Mouse (Mus musculus): ENCODE measurements around the gene Gsta1. TPM values are rescaled to one million over a fixed set of nuclear protein-coding genes. Genes with fewer than 3 reads are reported as not detected.

Gene Gsta1
- total RNA-seq, 1 experiment = not detected

GRCm38 (mm10) chr9:78191736-78192135 lies 38.7 kb upstream of the Gsta1 start:
- in situ Hi-C loops (cut with MboI; ENCODE audit: low sequenced_read_pairs in 2 of 2, unreplicated experiment in 2 of 2) = no loop called here
- peak; percentile 98 for DNase-seq (ENCODE audit: low read depth, low spot score)
- Histone ChIP-seq H3K4me3 (ENCODE audit: insufficient read depth in 1 of 2, low read depth in 1 of 2, low read length in 2 of 2, poor library complexity in 1 of 2, severe bottlenecking in 1 of 2) (peak overlapping the region; percentile 67 to 81), H3K9ac (ENCODE audit: insufficient read depth, low read depth, low read length, poor library complexity, severe bottlenecking) (peak overlapping the region; percentile 81; the same call in 1 of the 2 replicates), H3K4me1 (ENCODE audit: control insufficient read depth in 2 of 2, insufficient read depth in 2 of 2, low read length in 2 of 2, poor library complexity in 1 of 2) (peaks cover 7 to 11% of the 10 kb centered on the region in 2 experiments), H3K9me3 (ENCODE audit: control insufficient read depth, insufficient read depth, low read depth, low read length) (no peaks in the 10 kb centered on the region), H3K36me3 (ENCODE audit: control insufficient read depth, insufficient read depth, low read length, poor library complexity, severe bottlenecking) (peaks cover 2% of the 10 kb centered on the region; the same call in 1 of the 2 replicates), H3K27ac (ENCODE audit: insufficient read depth, low read depth, low read length, poor library complexity, severe bottlenecking) (peak overlapping the region; percentile 94; the same call in 1 of the 2 replicates)
- TF ChIP-seq CHD2 (IDR thresholded peaks at IDR 0.05; ENCODE audit: low read depth, low read length) (no peak; the same call in 1 of the 2 replicates), ZNF384 (IDR thresholded peaks at IDR 0.05; ENCODE audit: low read depth, low read length) (no peak), ZC3H11A (IDR thresholded peaks at IDR 0.05; ENCODE audit: borderline replicate concordance, low read depth, low read length) (no peak), MAFK (IDR thresholded peaks at IDR 0.05; ENCODE audit: insufficient read depth, low read depth, low read length) (peak; percentile 100), HCFC1 (IDR thresholded peaks at IDR 0.05; ENCODE audit: borderline replicate concordance, insufficient read depth, low read length) (peak; percentile 58; the same call in 1 of the 2 replicates)

- Histone ChIP-seq H3K4me3 (ENCODE audit: insufficient read depth in 1 of 2, low read depth in 1 of 2, low read length in 2 of 2, poor library complexity in 1 of 2, severe bottlenecking in 1 of 2) (peak overlapping the region; percentile 21 to 67; a peak in 3 of 4 replicates), H3K9me3 (ENCODE audit: control insufficient read depth, insufficient read depth, low read depth, low read length) (no peaks in the 10 kb centered on the region), H3K36me3 (ENCODE audit: control insufficient read depth, insufficient read depth, low read length, poor library complexity, severe bottlenecking) (peaks cover 14% of the 10 kb centered on the region), H3K27ac (ENCODE audit: insufficient read depth, low read depth, low read length, poor library complexity, severe bottlenecking) (peak overlapping the region; percentile 20; the same call in 1 of the 2 replicates), H3K9ac (ENCODE audit: insufficient read depth, low read depth, low read length, poor library complexity, severe bottlenecking) (peak overlapping the region; percentile 76), H3K4me1 (ENCODE audit: control insufficient read depth in 2 of 2, insufficient read depth in 2 of 2, low read length in 2 of 2, poor library complexity in 1 of 2) (peaks cover 11 to 14% of the 10 kb centered on the region in 2 experiments)
- peak; percentile 68 for DNase-seq (ENCODE audit: low read depth, low spot score)
- in situ Hi-C loops (cut with MboI; ENCODE audit: low sequenced_read_pairs in 2 of 2, unreplicated experiment in 2 of 2) = no loop called here
- TF ChIP-seq MAFK (IDR thresholded peaks at IDR 0.05; ENCODE audit: insufficient read depth, low read depth, low read length) (no peak), HCFC1 (IDR thresholded peaks at IDR 0.05; ENCODE audit: borderline replicate concordance, insufficient read depth, low read length) (no peak), CHD2 (IDR thresholded peaks at IDR 0.05; ENCODE audit: low read depth, low read length) (no peak), ZC3H11A (IDR thresholded peaks at IDR 0.05; ENCODE audit: borderline replicate concordance, low read depth, low read length) (no peak), ZNF384 (IDR thresholded peaks at IDR 0.05; ENCODE audit: low read depth, low read length) (no peak)
These were observed 36.4 kb upstream of the Gsta1 start for GRCm38 (mm10) chr9:78193902-78194597.

- H3K36me3 ChIP-seq (ENCODE audit: control insufficient read depth, insufficient read depth, low read length, poor library complexity, severe bottlenecking) = peaks cover 18% of the 10 kb centered on the region
- H3K9me3 ChIP-seq (ENCODE audit: control insufficient read depth, insufficient read depth, low read depth, low read length) = no peaks in the 10 kb centered on the region
- no peak for DNase-seq (ENCODE audit: low read depth, low spot score)
- no peak for TF ChIP-seq ZC3H11A (IDR thresholded peaks at IDR 0.05; ENCODE audit: borderline replicate concordance, low read depth, low read length)
- no peak for TF ChIP-seq MAFK (IDR thresholded peaks at IDR 0.05; ENCODE audit: insufficient read depth, low read depth, low read length)
- no peak for TF ChIP-seq CHD2 (IDR thresholded peaks at IDR 0.05; ENCODE audit: low read depth, low read length)
- no peak for TF ChIP-seq HCFC1 (IDR thresholded peaks at IDR 0.05; ENCODE audit: borderline replicate concordance, insufficient read depth, low read length)
- TF ChIP-seq ZNF384 (IDR thresholded peaks at IDR 0.05; ENCODE audit: low read depth, low read length) = no peak
- peak overlapping the region; percentile 76; the same call in 1 of the 2 replicates for H3K9ac ChIP-seq (ENCODE audit: insufficient read depth, low read depth, low read length, poor library complexity, severe bottlenecking)
- in situ Hi-C loops (cut with MboI; ENCODE audit: low sequenced_read_pairs in 2 of 2, unreplicated experiment in 2 of 2) = no loop called here
- H3K27ac ChIP-seq (ENCODE audit: insufficient read depth, low read depth, low read length, poor library complexity, severe bottlenecking) = peak overlapping the region; percentile 20; the same call in 1 of the 2 replicates
- peaks cover 7 to 10% of the 10 kb centered on the region in 2 experiments for H3K4me1 ChIP-seq (ENCODE audit: control insufficient read depth in 2 of 2, insufficient read depth in 2 of 2, low read length in 2 of 2, poor library complexity in 1 of 2)
- H3K4me3 ChIP-seq (ENCODE audit: insufficient read depth in 1 of 2, low read depth in 1 of 2, low read length in 2 of 2, poor library complexity in 1 of 2, severe bottlenecking in 1 of 2) = peak overlapping the region; percentile 19 to 67; a peak in 3 of 4 replicates
These were observed 35.4 kb upstream of the Gsta1 start for GRCm38 (mm10) chr9:78195034-78195433.

GRCm38 (mm10) chr9:78197801-78198200 lies 32.7 kb upstream of the Gsta1 start:
- TF ChIP-seq HCFC1 (IDR thresholded peaks at IDR 0.05; ENCODE audit: borderline replicate concordance, insufficient read depth, low read length) (no peak), ZC3H11A (IDR thresholded peaks at IDR 0.05; ENCODE audit: borderline replicate concordance, low read depth, low read length) (no peak), CHD2 (IDR thresholded peaks at IDR 0.05; ENCODE audit: low read depth, low read length) (no peak), ZNF384 (IDR thresholded peaks at IDR 0.05; ENCODE audit: low read depth, low read length) (no peak), MAFK (IDR thresholded peaks at IDR 0.05; ENCODE audit: insufficient read depth, low read depth, low read length) (no peak)
- in situ Hi-C loops (cut with MboI; ENCODE audit: low sequenced_read_pairs in 2 of 2, unreplicated experiment in 2 of 2) = no loop called here
- Histone ChIP-seq H3K27ac (ENCODE audit: insufficient read depth, low read depth, low read length, poor library complexity, severe bottlenecking) (0 out of 2 replicates have a peak overlapping the region, but pooled peaks have one; percentile 20), H3K4me3 (ENCODE audit: insufficient read depth in 1 of 2, low read depth in 1 of 2, low read length in 2 of 2, poor library complexity in 1 of 2, severe bottlenecking in 1 of 2) (peak overlapping the region; percentile 4 to 50; a peak in 2 of 4 replicates), H3K9me3 (ENCODE audit: control insufficient read depth, insufficient read depth, low read depth, low read length) (no peaks in the 10 kb centered on the region), H3K36me3 (ENCODE audit: control insufficient read depth, insufficient read depth, low read length, poor library complexity, severe bottlenecking) (peaks cover 38% of the 10 kb centered on the region), H3K9ac (ENCODE audit: insufficient read depth, low read depth, low read length, poor library complexity, severe bottlenecking) (peak overlapping the region; percentile 55; the same call in 1 of the 2 replicates), H3K4me1 (ENCODE audit: control insufficient read depth in 2 of 2, insufficient read depth in 2 of 2, low read length in 2 of 2, poor library complexity in 1 of 2) (peaks cover 7 to 9% of the 10 kb centered on the region in 2 experiments)
- no peak for DNase-seq (ENCODE audit: low read depth, low spot score)

Measured in ES-E14 (cell line).